Mouse (Mus musculus): Measurements from ENCODE around the gene Lhx2.

- TF ChIP-seq CTCF (IDR thresholded peaks at IDR 0.05; ENCODE audit: borderline replicate concordance, extremely low read depth, insufficient read depth, insufficient read length), result no peak
- TF ChIP-seq POLR2A (IDR thresholded peaks at IDR 0.05; ENCODE audit: borderline replicate concordance, extremely low read depth, insufficient read depth, insufficient read length, poor library complexity, severe bottlenecking), result no peak
These were observed 10.6 kb downstream of the Lhx2 start for GRCm38 (mm10) chr2:38349447-38350350.
